Mouse (Mus musculus) brain, embryonic 14.5 days (tissue): ENCODE measurements around the gene Ing4.
A peak's percentile ranks its signal among the peaks of the same experiment; 100 is the strongest.

Source experiments
- CTCF ChIP-seq: fragments of 200-500 bp; IDR thresholded peaks from 2 replicates; pipeline ENCODE4 v1.5.1; 2012; ENCODE audit warnings: inconsistent platforms, mild to moderate bottlenecking, moderate library complexity, borderline replicate concordance; ENCODE audit not compliant: insufficient read depth, insufficient read length; ENCODE audit errors: extremely low read depth
- POLR2A ChIP-seq: fragments of 200-500 bp; IDR thresholded peaks from 2 replicates; pipeline ENCODE4 v1.6.1; 2012; ENCODE audit warnings: mild to moderate bottlenecking, inconsistent platforms, borderline replicate concordance; ENCODE audit not compliant: poor library complexity, insufficient read depth, insufficient read length, severe bottlenecking; ENCODE audit errors: extremely low read depth

DNA sequence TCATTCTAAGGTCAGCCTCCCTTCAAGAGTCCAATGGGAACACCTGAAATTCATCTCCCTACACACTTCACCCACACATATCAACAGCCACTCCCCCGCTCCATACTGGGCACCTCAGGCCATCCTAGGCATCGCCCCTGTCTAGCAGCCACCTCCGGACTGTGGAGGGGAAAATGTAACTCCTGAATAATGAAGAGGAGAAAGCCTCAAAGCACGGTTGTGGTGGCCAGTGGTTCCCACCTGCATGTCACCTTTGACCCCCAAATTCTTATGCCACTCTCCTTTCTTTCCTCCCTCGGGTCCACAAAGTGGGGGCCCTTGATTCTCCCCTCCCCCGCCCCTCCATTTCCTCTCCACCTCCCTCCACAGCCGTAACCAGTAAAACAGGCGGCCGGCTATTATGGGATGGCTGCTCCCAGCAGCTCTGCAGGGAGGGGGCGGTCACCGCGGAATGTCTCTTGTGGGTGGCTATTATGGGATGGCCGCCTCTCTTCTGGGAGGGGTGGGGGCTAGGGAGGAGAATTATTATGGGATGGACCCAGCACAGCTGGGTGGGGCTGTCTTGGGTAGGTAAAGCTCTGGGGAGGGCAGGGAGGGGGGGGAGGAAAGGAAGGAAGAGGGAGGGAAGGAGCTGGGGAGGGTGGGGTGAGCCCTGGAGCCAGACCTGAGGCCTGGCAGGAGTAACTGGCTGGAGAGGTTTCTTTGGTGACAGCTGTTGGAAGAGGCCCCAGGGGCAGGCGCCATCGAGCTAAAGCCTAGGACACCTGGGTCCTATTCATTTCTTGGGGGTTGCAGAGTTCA is 50.2 kb downstream of the Ing4 start:
- TF ChIP-seq CTCF (no peak), POLR2A (peak; percentile 13; the same call in 1 of the 2 replicates)
